Mouse (Mus musculus): ENCODE measurements around the gene Prss29.

Prss29 gene

GRCm38 (mm10) chr17:25345462-25345861, 27.0 kb downstream of the Prss29 start, which contains the start of gene Tpsab1:
Gene Tpsab1, minus strand, starts transcription at chr17:25345562.
- DNase-seq (ENCODE audit: low spot score), result no peak

GRCm38 (mm10) chr17:25361291-25361690, 42.8 kb downstream of the Prss29 start:
- no peak for DNase-seq (ENCODE audit: low spot score)

GRCm38 (mm10) chr17:25363726-25364125, 45.3 kb downstream of the Prss29 start:
- DNase-seq (ENCODE audit: low spot score), result peak; percentile 41

GRCm38 (mm10) chr17:25366005-25366404, 47.6 kb downstream of the Prss29 start, which contains the start of gene Tpsb2:
Gene Tpsb2, plus strand, starts transcription at chr17:25366305.
- no peak for DNase-seq (ENCODE audit: low spot score)

GRCm38 (mm10) chr17:25368973-25369372, 50.5 kb downstream of the Prss29 start, which contains the start of gene Tpsg1:
Gene Tpsg1, plus strand, starts transcription at chr17:25369273.
- no peak for DNase-seq (ENCODE audit: low spot score)
